Mouse (Mus musculus): ENCODE results near the gene Cdc42se1. TPM values are rescaled to one million over a fixed set of nuclear protein-coding genes. Genes with fewer than 3 reads are reported as not detected.

The Cdc42se1 gene
- polyA plus RNA-seq, 1 experiment from 2014 or later: 63.3 TPM

GRCm38 (mm10) chr3:95282865-95283588 lies 54.5 kb downstream of the Cdc42se1 start:
- under 1% methylated on average over 49 of the region's 51 CpGs for WGBS

DNA sequence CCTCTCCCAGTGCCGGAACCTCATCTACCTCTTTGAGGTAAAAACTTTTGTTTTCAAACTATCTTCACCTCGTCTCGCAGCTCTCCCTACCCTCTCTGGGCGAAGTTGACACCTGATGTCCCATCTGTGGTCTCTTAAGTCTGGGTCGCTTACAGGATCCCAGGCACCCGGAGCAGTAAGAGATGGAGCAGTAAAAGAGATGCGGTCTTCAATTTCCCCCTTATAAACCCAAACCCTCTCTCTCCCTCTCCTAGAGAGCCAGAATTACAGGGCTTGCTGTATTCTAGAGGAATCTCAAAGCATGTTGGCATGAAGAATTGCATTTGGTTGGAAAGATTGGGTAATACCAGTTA lies 55.0 kb downstream of the Cdc42se1 start:
- Histone ChIP-seq H3K9ac (ENCODE audit: low read length) (peak overlapping the region; percentile 94), H3K27ac (replicated peaks in 1 of 2; ENCODE audit: control insufficient read depth in 1 of 2, insufficient read depth in 1 of 2, low read depth in 2 of 2, low read length in 2 of 2) (peak overlapping the region; percentile 96 to 99), H3K9me3 (ENCODE audit: control insufficient read depth, low read length) (no peaks in the 10 kb centered on the region), H3K36me3 (ENCODE audit: control insufficient read depth, insufficient read depth, low read length) (peaks cover 16% of the 10 kb centered on the region), H3K4me3 (ENCODE audit: control insufficient read depth in 1 of 2, insufficient read depth in 1 of 2, low read depth in 1 of 2, low read length in 2 of 2) (peak overlapping the region; percentile 82 to 83), H3K27me3 (ENCODE audit: control insufficient read depth, insufficient read depth, low read length) (no peaks in the 10 kb centered on the region), H3K4me2 (ENCODE audit: low read length) (peak overlapping the region; percentile 89), H3K4me1 (ENCODE audit: control insufficient read depth in 2 of 2, insufficient read depth in 2 of 2, low read length in 2 of 2) (peaks cover 3 to 16% of the 10 kb centered on the region in 2 experiments)
- under 1% methylated on average over 7 of the region's 7 CpGs for WGBS
- ATAC-seq (ENCODE audit: insufficient number of reproducible peaks, insufficient read depth, low FRiP score, low read depth): no peak

More at GRCm38 (mm10) chr3:95282865-95283588, 54.5 kb downstream of the Cdc42se1 start:
- peak; percentile 62 for ATAC-seq (ENCODE audit: insufficient number of reproducible peaks, insufficient read depth, low FRiP score, low read depth)
- H3K9ac ChIP-seq (ENCODE audit: low read length): peak overlapping the region; percentile 94
- no peaks in the 10 kb centered on the region for H3K9me3 ChIP-seq (ENCODE audit: control insufficient read depth, low read length)
- peak overlapping the region; percentile 82 to 83 for H3K4me3 ChIP-seq (ENCODE audit: control insufficient read depth in 1 of 2, insufficient read depth in 1 of 2, low read depth in 1 of 2, low read length in 2 of 2)
- peaks cover 3 to 19% of the 10 kb centered on the region in 2 experiments for H3K4me1 ChIP-seq (ENCODE audit: control insufficient read depth in 2 of 2, insufficient read depth in 2 of 2, low read length in 2 of 2)
- no peaks in the 10 kb centered on the region for H3K27me3 ChIP-seq (ENCODE audit: control insufficient read depth, insufficient read depth, low read length)
- peak overlapping the region; percentile 96 to 99 for H3K27ac ChIP-seq (replicated peaks in 1 of 2; ENCODE audit: control insufficient read depth in 1 of 2, insufficient read depth in 1 of 2, low read depth in 2 of 2, low read length in 2 of 2)
- peaks cover 10% of the 10 kb centered on the region for H3K36me3 ChIP-seq (ENCODE audit: control insufficient read depth, insufficient read depth, low read length)
- H3K4me2 ChIP-seq (ENCODE audit: low read length): peak overlapping the region; percentile 89

DNA sequence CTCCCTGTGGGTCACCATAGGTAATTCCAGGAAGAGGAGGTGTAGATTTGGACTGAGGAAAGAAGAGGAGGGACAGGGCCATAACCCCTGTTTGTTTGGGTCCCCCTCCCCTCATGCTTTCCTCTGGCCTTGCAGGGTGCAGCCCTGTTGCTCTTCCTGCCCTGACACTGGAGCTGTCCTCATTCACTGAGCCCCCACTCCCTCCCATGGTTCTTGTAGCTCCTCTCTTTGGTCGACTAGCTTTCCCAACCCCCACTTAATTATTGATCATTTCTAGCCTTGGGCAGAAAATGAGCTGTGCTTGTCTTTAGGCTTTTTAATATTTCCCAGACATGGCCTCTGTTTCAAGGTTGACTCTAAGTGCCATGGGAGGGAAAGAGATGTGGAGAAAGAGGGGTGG lies 55.5 kb downstream of the Cdc42se1 start:
- 8% methylated on average over 1 of the region's 1 CpGs for WGBS
- Histone ChIP-seq H3K27me3 (ENCODE audit: control insufficient read depth, insufficient read depth, low read length) (no peaks in the 10 kb centered on the region), H3K9me3 (ENCODE audit: control insufficient read depth, low read length) (no peaks in the 10 kb centered on the region), H3K27ac (replicated peaks in 1 of 2; ENCODE audit: control insufficient read depth in 1 of 2, insufficient read depth in 1 of 2, low read depth in 2 of 2, low read length in 2 of 2) (peak overlapping the region in 1 of 2 experiments; percentile 96; a peak in 1 of 4 replicates), H3K36me3 (ENCODE audit: control insufficient read depth, insufficient read depth, low read length) (peaks cover 19% of the 10 kb centered on the region), H3K4me3 (ENCODE audit: control insufficient read depth in 1 of 2, insufficient read depth in 1 of 2, low read depth in 1 of 2, low read length in 2 of 2) (peak overlapping the region; percentile 82 to 83; a peak in 3 of 4 replicates), H3K9ac (ENCODE audit: low read length) (peak overlapping the region; percentile 94), H3K4me1 (ENCODE audit: control insufficient read depth in 2 of 2, insufficient read depth in 2 of 2, low read length in 2 of 2) (peaks cover 3 to 16% of the 10 kb centered on the region in 2 experiments), H3K4me2 (ENCODE audit: low read length) (peak overlapping the region; percentile 89)
- no peak for ATAC-seq (ENCODE audit: insufficient number of reproducible peaks, insufficient read depth, low FRiP score, low read depth)

DNA sequence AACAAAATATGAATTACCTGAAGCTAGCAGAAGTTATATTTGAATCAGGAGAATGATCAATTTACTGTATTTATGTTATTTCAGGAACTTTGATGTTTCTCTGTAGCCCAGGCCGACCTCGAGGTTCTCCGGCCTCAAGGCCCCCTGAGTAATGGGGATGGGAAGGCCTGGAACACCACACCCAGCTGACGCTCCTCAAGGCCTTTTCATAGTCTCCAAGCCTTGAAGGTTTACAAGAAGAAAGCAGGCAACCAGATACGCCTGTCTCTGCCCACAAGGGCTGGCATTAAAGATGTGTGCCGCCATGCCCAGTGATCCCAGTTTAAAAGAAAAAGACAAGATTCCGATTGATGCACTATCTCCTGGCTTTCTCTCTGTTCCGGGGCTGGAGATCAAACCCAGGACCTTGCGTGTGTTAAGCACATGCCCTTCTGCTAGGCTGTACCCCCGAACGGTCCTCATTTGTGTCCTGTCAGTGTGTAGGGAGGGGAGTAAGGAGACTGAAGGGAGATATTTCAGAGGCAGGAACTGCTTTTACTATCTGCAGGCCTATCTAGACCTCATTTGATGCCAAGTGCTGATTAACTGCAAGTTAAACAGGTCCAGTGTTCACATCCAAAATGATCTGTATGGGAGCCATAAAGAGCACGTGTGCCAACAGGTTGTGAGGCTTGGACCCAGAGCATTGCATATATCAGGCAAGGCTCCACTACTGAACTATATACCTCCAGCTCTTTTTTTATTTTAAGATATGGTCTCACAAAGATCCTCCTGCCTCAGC lies 56.2 kb downstream of the Cdc42se1 start:
- Histone ChIP-seq H3K4me2 (ENCODE audit: low read length) (peak overlapping the region; percentile 89), H3K27me3 (ENCODE audit: control insufficient read depth, insufficient read depth, low read length) (no peaks in the 10 kb centered on the region), H3K9me3 (ENCODE audit: control insufficient read depth, low read length) (no peaks in the 10 kb centered on the region), H3K27ac (replicated peaks in 1 of 2; ENCODE audit: control insufficient read depth in 1 of 2, insufficient read depth in 1 of 2, low read depth in 2 of 2, low read length in 2 of 2) (no peak overlapping the region), H3K9ac (ENCODE audit: low read length) (peak overlapping the region; percentile 94), H3K4me3 (ENCODE audit: control insufficient read depth in 1 of 2, insufficient read depth in 1 of 2, low read depth in 1 of 2, low read length in 2 of 2) (peak overlapping the region in 1 of 2 experiments; percentile 83; a peak in 1 of 4 replicates), H3K36me3 (ENCODE audit: control insufficient read depth, insufficient read depth, low read length) (peaks cover 24% of the 10 kb centered on the region), H3K4me1 (ENCODE audit: control insufficient read depth in 2 of 2, insufficient read depth in 2 of 2, low read length in 2 of 2) (peaks cover 3 to 16% of the 10 kb centered on the region in 2 experiments)
- 89% methylated on average over 12 of the region's 12 CpGs for whole genome bisulfite sequencing
- no peak for ATAC-seq (ENCODE audit: insufficient number of reproducible peaks, insufficient read depth, low FRiP score, low read depth)

GRCm38 (mm10) chr3:95285390-95285789 lies 56.9 kb downstream of the Cdc42se1 start:
- Histone ChIP-seq H3K4me1 (ENCODE audit: control insufficient read depth in 2 of 2, insufficient read depth in 2 of 2, low read length in 2 of 2) (peaks cover 3 to 16% of the 10 kb centered on the region in 2 experiments), H3K9me3 (ENCODE audit: control insufficient read depth, low read length) (no peaks in the 10 kb centered on the region), H3K27me3 (ENCODE audit: control insufficient read depth, insufficient read depth, low read length) (no peaks in the 10 kb centered on the region), H3K4me3 (ENCODE audit: control insufficient read depth in 1 of 2, insufficient read depth in 1 of 2, low read depth in 1 of 2, low read length in 2 of 2) (no peak overlapping the region), H3K36me3 (ENCODE audit: control insufficient read depth, insufficient read depth, low read length) (peaks cover 29% of the 10 kb centered on the region), H3K4me2 (ENCODE audit: low read length) (no peak overlapping the region), H3K27ac (replicated peaks in 1 of 2; ENCODE audit: control insufficient read depth in 1 of 2, insufficient read depth in 1 of 2, low read depth in 2 of 2, low read length in 2 of 2) (no peak overlapping the region), H3K9ac (ENCODE audit: low read length) (no peak overlapping the region)
- no peak for ATAC-seq (ENCODE audit: insufficient number of reproducible peaks, insufficient read depth, low FRiP score, low read depth)
- 94% methylated on average over 5 of the region's 5 CpGs for WGBS

Other genes with a start within 250 kb of the Cdc42se1 start
- gene Zfp687, start 213.3 kb upstream of the Cdc42se1 start, polyA plus RNA-seq (2014; fragmentation: Nextera tagmentation; extraction: Ambion mirVana): 13.5 and 16.9 TPM in 2 replicates
- gene Psmd4, start 186.1 kb upstream of the Cdc42se1 start, polyA plus RNA-seq (2014; fragmentation: Nextera tagmentation; extraction: Ambion mirVana): 176 and 188 TPM in 2 replicates
- gene Pip5k1a, start 121.8 kb upstream of the Cdc42se1 start, polyA plus RNA-seq (2014; fragmentation: Nextera tagmentation; extraction: Ambion mirVana): 11.9 and 12.7 TPM in 2 replicates
- gene Vps72, start 117.7 kb upstream of the Cdc42se1 start, polyA plus RNA-seq (2014; fragmentation: Nextera tagmentation; extraction: Ambion mirVana): 87.5 and 95.7 TPM in 2 replicates
- gene Tmod4, start 104.3 kb upstream of the Cdc42se1 start, polyA plus RNA-seq (2014; fragmentation: Nextera tagmentation; extraction: Ambion mirVana): 1.6 and 2.2 TPM in 2 replicates
- gene Scnm1, start 94.7 kb upstream of the Cdc42se1 start, polyA plus RNA-seq (2014; fragmentation: Nextera tagmentation; extraction: Ambion mirVana): 58.5 and 58.7 TPM in 2 replicates
- gene Lysmd1, start 94.6 kb upstream of the Cdc42se1 start, polyA plus RNA-seq (2014; fragmentation: Nextera tagmentation; extraction: Ambion mirVana): 8.1 and 8.4 TPM in 2 replicates
- 2.6 and 3.3 TPM in 2 replicates for gene Tnfaip8l2, start 86.4 kb upstream of the Cdc42se1 start, polyA plus RNA-seq (2014; fragmentation: Nextera tagmentation; extraction: Ambion mirVana)
- gene Sema6c, start 68.3 kb upstream of the Cdc42se1 start, polyA plus RNA-seq (2014; fragmentation: Nextera tagmentation; extraction: Ambion mirVana): 3.2 and 5.8 TPM in 2 replicates
- 6.6 and 7.9 TPM in 2 replicates for gene Gabpb2, start 10.8 kb upstream of the Cdc42se1 start, polyA plus RNA-seq (2014; fragmentation: Nextera tagmentation; extraction: Ambion mirVana)
- 12.6 and 14.2 TPM in 2 replicates for gene Mllt11, start 3.4 kb downstream of the Cdc42se1 start, polyA plus RNA-seq (2014; fragmentation: Nextera tagmentation; extraction: Ambion mirVana)
- gene Gm128, start 12.9 kb downstream of the Cdc42se1 start, polyA plus RNA-seq (2014; fragmentation: Nextera tagmentation; extraction: Ambion mirVana): 0.23 and 0.46 TPM in 2 replicates
- not detected in 2 replicates for gene Bnipl, start 22.5 kb downstream of the Cdc42se1 start, polyA plus RNA-seq (2014; fragmentation: Nextera tagmentation; extraction: Ambion mirVana)
- gene Mindy1, start 52.6 kb downstream of the Cdc42se1 start, polyA plus RNA-seq (2014; fragmentation: Nextera tagmentation; extraction: Ambion mirVana): 25.6 and 28.8 TPM in 2 replicates
- 29.8 and 31.7 TPM in 2 replicates for gene Prune1, start 53.3 kb downstream of the Cdc42se1 start, polyA plus RNA-seq (2014; fragmentation: Nextera tagmentation; extraction: Ambion mirVana)
- gene Anxa9, start 78.4 kb downstream of the Cdc42se1 start, polyA plus RNA-seq (2014; fragmentation: Nextera tagmentation; extraction: Ambion mirVana): 0.88 TPM in 2 replicates
- gene Cers2, start 86.1 kb downstream of the Cdc42se1 start, polyA plus RNA-seq (2014; fragmentation: Nextera tagmentation; extraction: Ambion mirVana): 118 and 123 TPM in 2 replicates
- gene Setdb1, start 128.5 kb downstream of the Cdc42se1 start, polyA plus RNA-seq (2014; fragmentation: Nextera tagmentation; extraction: Ambion mirVana): 22.1 and 24.4 TPM in 2 replicates
- gene 4930558C23Rik, start 174.1 kb downstream of the Cdc42se1 start, polyA plus RNA-seq (2014; fragmentation: Nextera tagmentation; extraction: Ambion mirVana): not detected in 2 replicates
- 27.5 and 28.5 TPM in 2 replicates for gene Arnt, start 205.7 kb downstream of the Cdc42se1 start, polyA plus RNA-seq (2014; fragmentation: Nextera tagmentation; extraction: Ambion mirVana)